Mouse (Mus musculus) heart, adult 10 weeks (tissue): ENCODE data around the gene Spdef. TPM values are rescaled to one million over a fixed set of nuclear protein-coding genes. Genes with fewer than 3 reads are reported as not detected.

Source experiments
- polyA plus RNA-seq: library from polyadenylated mRNA; stranded (reverse); fragments of 350-450 nt; fragmentation: Illumina TruSeq; extraction: RNeasy Lipid Tissue Mini Kit (QIAGEN cat#74804); gene quantifications from one replicate; pipeline ENCODE4 v1.2.3, GENCODE M21; 2014; ENCODE audit warnings: low read depth, low replicate concordance

Spdef gene
- not detected for polyA plus RNA-seq

DNA sequence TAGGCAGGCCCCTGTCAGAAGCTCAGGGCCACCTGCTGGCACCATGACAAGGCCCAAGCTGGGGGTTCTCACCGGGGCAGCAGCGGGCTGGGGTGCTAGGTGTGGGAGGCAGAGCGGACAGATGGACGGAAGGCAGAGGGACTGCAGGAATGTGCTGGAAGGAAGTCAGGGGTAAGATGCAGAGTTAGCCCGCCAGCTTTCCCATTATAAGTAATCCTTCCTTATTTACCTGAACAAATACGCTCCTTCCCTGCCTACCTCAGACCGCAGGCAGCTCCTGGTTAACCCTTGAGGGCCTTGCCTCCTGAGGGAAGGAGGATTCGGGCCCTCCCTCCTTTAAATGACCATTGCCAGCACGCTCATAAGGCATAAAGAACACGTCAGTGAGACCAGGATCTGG, at the start of gene Spdef:
Gene Spdef (minus strand): TSS at position 186 of the 400 bp plus-strand sequence.

Other genes with a start within 250 kb of the Spdef start
- gene Grm4, start 207.6 kb downstream of the Spdef start, polyA plus RNA-seq = not detected
- gene Hmga1, start 172.5 kb downstream of the Spdef start, polyA plus RNA-seq = 69.8 TPM
- 13.9 TPM for gene AI413582, start 163.2 kb downstream of the Spdef start, polyA plus RNA-seq
- 245 TPM for gene Nudt3, start 105.5 kb downstream of the Spdef start, polyA plus RNA-seq
- gene RPS10-NUDT3, start 93.7 kb downstream of the Spdef start, polyA plus RNA-seq = not detected
- gene Rps10, start 92.3 kb downstream of the Spdef start, polyA plus RNA-seq = 841 TPM
- 0.39 TPM for gene Pacsin1, start 73.4 kb downstream of the Spdef start, polyA plus RNA-seq
- gene D17Wsu92e, start 91.7 kb upstream of the Spdef start, polyA plus RNA-seq = 117 TPM
- 60.5 TPM for gene Snrpc, start 109.2 kb upstream of the Spdef start, polyA plus RNA-seq
- gene Uhrf1bp1, start 127.5 kb upstream of the Spdef start, polyA plus RNA-seq = 7.2 TPM
- gene Anks1, start 180.4 kb upstream of the Spdef start, polyA plus RNA-seq = 58.3 TPM
- 38.3 TPM for gene Taf11, start 180.9 kb upstream of the Spdef start, polyA plus RNA-seq